Mouse (Mus musculus) cerebellum, postnatal 25 days (tissue): ENCODE measurements at regions not wholly inside any gene's neighbourhood (a gene's known extent, or its start where the extent isn't known, plus 50 kb on each side); places are given as distances from the start of the nearest gene placed in this dataset.
A peak's percentile ranks its signal among the peaks of the same experiment; 100 is the strongest.

Source experiments
- DNase-seq, 2 experiments: peaks; one replicate each; pipeline ENCODE4 v3.0.0; 2021; ENCODE audit warnings: mixed read lengths in 2 of 2

DNA sequence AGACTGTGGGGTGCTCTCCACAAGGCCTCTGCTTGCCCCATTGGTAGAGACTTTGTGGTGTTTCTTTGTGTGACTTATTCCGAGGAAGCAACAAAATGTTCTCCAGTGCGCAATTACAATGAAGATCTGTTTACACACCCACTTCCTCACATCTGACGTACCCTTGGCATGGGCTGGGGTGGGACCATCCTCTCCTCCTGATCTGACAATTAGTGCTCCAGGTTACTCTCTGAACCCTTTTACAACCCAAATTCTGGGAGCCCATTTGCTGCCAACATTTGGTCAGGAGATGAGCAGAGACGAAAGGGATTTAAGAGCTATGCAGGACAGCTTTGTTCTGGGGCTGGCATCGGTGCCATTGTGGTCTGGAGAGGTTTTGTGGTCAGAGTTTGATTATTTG, 215.9 kb upstream of the Sall1 start:
- DNase-seq: no peak

DNA sequence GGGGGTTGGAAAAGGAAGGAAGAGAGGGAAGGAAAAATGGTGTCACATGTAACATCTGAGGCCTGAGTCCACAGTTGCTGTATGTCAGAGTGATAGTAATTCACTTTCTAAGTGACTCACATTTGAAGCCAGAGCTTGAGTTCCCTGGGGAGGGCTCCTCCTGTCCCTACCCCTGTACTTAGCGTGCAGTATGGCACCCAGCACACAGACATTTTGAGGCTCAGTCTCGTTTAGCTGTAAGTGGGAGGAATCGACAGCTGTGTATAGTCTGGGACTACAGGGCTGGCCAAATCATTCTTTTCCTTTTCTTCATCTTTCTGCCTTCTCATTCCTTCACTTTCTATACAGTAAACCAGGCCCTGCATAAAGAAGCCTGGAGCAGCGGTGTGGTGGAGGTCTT, 202.4 kb upstream of the Sall1 start:
- DNase-seq: no peak

DNA sequence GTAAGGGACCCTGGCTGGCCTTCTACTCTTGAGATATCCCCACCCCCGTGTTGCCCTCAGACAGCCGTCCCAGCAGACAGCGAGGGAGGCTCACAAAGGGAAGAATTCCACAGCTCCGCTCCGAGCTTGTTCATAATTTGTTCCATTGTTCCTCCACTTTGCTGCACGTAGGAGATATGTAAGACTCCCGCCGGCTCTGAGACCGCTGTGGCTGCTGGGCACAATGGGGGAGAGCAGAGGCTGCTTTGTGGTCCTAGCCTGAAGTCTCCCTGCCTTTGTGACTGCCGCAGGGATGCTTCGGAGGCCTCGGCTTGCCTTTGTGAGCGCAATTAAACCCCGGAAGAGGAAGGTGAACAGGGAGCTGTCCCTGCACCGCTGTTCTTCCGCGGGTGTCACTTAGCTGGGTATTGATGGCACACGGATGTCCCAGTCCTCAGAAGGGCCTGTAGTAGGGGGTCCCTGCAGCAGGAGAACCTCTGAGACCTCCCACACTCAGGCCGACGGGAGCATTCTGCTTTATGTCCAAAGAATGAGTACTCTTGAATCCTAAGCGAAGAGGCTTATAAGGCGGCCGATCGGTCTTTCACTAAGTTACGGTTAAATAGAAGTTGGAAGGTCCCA, 201.3 kb upstream of the Sall1 start:
- DNase-seq: no peak

DNA sequence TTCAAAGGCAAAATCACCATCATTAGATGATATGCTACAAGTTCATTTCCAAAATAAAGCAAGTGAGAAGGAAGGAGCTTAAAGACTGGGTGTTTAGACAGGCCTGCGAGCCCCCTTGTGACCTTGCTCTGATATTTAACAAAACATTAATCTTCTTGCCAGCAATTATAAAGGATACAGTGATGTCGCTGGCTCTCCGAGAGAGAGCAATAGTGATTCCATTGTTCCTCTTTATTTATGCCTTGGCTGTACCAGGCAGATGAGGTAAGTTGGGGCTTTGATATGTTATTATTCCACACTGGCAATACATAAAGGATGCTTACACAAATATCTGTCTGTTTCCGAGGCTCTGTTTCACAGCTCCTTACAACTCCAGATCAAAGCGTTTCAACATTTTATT, 197.7 kb upstream of the Sall1 start:
- DNase-seq: no peak

DNA sequence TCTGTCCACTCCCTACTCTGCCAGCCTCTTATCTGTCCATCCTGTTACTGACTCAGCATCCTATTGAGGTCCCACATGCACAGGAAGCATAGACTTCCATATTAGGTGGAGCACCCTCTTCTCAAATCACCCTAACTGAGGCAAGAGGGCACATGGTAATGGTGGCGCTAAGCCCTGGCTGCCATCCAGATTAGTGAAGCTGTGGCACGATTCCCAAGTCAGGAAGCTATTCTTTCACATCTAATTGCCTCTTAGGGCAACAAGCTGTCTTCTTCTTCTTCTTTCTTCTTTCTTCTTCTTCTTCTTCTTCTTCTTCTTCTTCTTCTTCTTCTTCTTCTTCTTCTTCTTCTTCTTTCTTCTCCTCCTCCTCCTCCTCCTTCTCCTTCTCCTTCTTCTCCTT, 195.7 kb upstream of the Sall1 start:
- peak; percentile 10 to 48 for DNase-seq

DNA sequence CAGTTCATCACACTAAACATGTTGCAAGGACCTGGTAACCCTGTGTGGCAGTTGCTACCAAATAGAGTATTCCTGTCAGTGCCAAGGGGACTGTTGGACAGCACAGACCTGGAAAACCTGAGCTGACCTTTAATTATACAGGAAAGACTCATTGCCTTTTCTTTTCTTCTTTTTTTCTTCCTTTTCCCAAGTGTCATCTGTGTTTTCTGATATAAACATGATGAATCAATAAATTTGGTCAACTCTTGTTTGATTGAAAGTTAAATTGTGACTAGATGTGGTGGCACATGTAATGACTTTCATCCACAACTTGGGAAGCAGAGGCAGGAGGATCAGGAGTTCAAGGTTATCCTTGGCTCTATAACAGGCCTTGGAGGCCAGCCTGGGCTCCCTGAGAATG, 190.1 kb upstream of the Sall1 start:
- no peak for DNase-seq

DNA sequence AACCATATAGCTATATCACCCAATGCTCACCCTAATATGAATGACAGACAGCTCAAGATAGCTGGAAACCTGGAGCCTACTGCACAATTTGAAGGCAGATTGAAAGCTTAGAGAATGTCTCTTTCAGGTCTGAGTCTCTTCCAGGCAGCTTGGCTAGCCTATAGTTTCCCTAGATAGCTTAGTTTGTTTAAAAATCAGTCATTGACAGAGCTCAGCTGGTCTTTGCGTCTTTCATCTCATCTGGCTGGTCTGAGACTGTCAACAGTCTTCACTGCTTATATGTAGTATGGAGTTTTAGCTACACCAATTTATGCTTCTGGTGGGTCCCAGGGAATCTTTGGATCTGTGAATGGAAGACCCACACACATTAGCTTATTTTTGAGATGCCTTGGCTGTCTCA, 188.4 kb upstream of the Sall1 start:
- DNase-seq: no peak

DNA sequence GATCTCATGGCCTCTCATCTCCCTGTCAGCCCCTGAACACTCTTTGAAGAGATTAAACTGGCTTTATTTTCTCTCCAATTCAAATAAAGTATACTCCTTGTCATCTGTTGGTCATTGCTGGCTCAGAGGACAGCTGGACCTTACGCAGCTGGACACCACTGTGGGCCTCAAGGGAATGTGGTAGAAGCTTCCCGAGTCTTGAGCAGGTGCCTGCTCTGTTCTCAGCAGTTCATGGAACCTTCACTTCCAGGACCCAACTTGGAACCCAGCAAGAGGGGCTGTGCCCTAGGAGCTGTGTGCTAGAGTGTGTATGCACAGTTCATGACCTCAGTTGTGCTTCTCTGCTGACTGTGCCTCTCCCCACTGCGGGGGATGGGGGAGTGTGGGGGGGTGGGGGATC, 185.2 kb upstream of the Sall1 start:
- no peak for DNase-seq

DNA sequence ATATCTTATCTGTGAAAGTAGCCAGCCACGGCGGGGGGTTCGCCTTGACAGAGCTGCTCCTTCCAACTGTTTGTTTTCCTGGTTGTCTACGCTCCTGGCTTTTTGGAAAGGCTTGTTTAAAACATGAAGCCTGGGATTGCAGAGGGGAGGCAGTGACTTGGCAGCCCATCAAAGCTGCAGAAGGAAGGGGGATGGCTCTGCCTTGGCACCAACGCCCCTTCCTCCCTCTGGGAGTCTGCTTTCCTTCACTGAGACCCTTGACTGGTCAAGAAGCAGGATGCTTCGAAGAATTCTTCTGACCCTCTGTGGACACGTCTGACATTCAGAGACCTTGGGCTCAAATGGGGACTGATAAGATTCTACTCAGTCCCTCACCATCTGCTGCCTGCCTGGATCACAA, 176.9 kb upstream of the Sall1 start:
- no peak for DNase-seq

DNA sequence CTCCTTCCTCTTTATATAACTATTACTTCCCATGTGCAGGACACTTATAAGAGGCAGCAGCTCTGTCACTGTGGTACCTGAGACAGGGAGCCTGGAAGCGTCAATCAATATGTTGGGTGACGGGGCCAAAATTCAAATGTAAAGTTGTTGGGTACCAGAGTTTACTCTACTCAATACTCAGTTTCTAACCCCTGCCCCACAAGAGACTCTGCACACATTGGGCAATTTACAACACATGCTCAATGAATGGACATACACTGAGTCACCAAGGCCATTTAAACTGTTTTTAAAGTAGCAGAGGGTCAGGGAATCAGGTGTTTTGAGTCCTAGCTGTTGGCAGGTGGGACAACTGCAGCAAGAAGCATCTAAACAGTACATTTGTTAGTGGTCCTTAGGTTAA, 176.4 kb upstream of the Sall1 start:
- no peak for DNase-seq

DNA sequence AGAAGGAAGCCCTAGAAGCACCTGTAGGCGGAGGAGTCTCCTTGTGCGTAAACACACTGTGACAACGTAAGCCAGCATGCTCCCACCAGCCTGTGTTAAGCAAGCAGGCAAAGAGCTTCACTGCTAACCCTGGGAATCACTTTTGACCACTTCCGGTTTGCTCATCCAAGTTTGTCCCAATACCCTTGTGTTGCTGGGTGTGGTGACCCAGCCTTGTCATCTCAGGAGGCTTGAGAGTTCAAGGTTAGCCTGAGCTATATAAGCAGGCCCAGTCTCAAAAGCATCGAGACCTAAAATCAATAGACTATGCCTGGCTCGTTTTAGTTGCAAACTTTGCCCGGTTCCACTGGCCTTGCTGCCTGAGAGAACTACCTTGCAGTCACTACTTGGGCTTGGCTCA, 175.2 kb upstream of the Sall1 start:
- DNase-seq: no peak

DNA sequence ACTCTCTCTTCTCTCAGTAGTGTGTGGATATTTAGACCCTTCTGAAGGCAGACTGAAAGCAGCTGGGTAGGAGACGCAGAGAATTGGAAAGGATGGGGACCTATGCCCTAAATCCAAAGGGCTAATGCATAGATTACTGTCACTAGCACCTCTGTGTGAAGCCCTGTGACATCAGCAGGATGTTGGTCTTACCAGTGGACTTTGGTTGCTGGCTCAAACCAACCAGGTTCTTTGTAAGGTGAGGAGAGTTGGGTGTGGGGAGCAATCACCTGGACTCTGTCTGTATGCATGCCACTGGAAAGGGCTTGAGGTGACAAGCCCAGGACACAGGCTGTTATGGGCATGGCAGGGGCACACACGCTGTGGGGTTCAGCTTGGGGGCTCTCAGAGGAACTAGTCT, 173.7 kb upstream of the Sall1 start:
- DNase-seq: no peak

DNA sequence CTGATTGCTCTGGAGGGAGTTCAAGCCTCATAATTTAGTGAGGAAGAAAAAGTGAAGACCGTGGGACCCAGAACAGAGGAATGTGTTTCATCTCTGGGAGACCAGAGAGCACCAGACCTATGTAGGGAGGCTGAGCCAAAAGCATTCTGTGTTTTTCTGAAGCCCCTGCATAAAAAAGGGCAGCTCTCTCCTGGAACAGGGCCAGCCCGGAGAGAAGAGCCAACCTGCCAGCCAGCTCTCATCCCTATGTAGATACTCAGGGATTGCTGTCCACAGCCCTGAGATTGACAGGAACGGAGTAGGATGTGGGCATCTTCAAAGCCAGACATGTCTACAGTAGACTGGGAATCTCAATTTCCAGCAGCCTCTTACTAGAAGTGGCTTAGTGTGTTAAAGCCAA, 168.0 kb upstream of the Sall1 start:
- DNase-seq: no peak

DNA sequence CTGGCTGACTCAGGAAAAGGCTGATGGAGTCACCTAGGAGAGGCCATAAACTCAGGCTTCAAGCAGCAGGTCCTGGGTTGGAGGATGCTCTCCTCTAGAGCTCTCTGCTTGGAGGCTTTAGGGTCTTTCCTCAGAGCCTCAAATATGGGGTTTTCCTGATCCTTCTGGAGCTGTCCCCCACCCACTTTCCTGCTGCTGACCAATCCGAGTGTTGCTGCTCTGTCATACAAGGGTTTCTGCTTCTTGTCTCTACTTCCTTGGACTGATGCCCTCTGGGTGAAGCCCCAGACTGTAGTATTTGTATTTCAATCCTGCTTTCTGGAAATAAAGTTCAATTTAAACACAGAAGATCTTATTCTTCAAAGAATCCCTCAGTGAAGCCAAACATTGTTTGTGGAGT, 166.7 kb upstream of the Sall1 start:
- no peak for DNase-seq

DNA sequence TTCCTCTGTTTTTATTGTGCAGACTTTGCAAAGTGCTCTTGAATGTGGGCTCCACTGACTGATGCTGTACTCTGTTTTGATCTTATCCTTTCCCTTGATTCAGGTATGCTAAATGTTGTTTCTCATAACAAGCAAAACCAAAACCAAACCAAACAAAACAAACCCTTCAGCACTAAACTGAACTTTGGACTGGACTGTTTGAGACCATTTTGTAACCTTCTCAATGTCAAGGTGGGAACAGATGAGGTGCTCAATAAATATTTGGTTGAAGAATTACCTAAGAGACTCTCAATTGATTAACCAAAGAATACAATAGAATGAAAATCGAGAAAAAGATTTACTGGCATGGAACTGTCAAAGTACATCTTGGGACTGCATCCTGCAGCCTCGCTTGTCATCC, 163.9 kb upstream of the Sall1 start:
- no peak for DNase-seq

DNA sequence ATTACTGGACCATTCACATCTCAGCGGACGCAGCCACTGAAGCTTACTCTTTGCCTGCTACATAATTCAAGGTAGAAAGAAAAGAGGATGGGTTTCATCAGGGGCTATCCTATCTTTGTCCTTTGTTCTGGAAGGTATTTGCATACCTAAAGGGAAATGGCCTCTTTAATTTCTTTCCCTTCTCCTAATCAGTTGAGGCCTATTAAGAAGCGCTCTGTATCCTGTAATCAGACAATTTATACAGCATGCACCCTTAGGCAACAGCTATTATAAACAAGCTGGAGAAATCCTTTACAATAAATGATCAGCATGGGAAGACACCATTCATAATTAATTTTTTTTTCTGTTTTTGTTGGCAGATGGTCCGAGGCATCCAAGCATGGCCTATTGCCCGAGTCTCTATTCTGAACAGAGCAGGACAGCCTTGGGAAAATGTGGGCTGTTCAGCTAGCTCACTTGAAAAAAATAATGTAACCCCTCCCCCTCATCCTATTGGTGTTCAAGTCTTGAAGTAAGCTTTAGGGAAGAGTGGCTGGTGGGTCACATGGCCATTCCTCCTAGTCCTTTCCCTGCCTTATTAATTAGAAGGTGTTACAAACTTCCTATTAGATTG, 158.6 kb upstream of the Sall1 start:
- DNase-seq: no peak

DNA sequence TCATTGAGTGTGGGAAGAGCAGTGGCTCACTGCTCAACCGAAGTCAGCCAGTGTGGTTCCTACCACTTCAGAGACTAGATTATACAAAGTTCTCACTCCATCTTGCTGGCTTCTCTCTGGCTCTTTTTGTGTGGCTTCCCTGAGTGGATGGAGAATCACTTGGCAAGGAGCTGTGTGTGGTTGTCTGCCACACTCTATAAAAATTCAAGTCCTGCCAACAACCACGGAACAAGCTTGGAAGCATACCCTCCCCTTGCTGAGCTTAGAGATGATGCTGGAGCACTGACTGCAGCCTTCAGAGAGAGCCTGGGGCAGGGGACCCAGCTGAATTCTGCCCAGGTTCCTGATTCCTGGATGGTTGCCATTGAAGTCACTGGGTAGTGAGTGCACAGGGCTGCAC, 156.3 kb upstream of the Sall1 start:
- no peak for DNase-seq

DNA sequence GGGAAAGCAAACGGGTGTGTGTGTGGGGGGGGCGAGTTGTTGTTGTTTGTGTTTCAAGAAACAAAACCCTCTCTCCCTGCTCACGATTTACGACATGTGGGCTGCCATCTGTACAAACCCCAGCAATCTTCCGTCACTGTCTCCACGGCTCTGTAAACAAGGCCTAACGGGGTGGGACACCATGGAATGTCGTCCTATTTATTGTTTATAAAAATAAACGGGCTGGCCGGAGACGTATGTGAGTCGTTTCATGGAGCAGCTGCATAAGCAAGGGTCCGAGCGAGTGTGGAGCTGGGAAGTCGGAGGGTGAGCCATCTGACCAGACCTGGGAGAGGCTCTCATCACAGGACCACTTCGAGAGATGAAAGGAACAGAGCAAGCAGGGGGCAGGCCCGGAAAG, 141.4 kb upstream of the Sall1 start:
- no peak for DNase-seq

DNA sequence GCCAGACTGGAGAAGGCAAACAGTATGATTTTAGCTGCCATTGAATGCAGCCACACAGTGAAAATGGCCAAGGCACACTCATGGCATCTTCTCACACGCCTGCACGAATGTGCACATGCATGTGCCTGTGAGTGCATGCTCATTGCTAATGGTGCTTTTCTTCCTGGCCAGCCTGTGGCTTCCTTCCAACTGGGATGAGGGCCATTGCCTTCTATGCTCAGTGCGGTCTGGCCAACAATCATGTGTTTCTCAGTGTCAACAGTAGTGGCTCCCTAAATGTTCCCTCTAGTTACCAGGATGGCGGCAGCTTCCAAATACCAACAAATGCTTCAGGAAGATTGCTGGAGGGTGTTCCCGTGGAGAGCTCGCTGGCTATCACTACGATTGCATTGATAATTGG, 131.7 kb upstream of the Sall1 start:
- peak; percentile 36 to 62 for DNase-seq

DNA sequence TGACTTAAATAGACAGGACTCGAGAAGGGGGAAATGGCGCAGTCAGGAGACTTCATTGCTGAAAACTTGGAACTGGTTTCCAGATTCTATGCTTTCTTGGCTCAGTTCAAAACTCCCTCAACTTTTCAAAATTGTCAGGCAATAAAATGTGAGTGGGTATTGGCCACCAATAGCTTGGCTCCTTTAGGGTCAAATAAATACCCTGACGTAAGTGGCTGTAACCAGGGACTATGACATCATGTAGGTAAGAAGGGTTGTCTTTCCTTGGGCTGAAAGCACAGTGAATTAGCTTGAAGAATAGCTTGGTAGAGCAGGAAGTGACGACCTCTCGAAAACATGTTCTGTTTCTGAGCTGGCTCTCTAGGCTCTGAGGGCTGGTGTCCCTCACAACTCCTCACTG, 127.6 kb upstream of the Sall1 start:
- no peak for DNase-seq

DNA sequence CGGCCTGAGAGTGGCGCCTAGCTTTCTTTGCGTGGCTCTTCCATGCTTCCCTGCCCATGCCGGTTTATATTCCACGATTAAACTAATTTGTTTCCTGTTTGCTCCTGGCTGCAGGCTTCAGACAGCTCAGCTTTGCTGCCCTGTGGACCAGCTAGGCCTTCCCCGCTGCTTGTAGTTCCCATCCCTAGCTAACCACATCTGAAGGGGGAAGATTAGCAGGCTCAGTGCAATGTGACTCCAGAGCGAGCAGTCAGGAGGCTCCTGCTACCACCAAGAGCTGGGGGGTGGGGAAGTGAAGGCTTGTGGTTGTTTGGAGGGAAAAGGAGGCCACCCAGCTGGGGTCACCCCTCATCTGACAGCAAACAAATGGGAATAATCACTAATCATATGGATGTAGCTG, 125.5 kb upstream of the Sall1 start:
- DNase-seq: no peak

DNA sequence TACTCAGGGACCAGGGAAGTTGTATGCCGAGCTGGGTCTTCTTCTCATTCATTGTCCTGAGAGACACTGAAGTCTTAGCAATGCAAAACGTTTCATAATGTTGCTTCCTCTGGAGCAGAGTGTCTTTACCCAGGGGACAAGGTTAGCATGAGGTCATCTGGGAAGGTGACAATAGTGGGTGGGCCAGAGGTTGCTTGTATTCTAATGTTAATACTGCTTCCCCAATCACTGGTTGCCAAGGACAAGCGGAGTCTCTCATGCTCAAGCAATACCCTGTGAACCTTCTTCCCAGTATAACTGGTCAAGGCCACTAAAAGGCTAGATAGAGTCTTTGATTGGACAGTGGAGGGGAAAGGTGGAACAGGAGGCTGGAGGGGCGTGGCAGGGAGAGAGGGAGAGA, 123.1 kb upstream of the Sall1 start:
- DNase-seq: no peak

DNA sequence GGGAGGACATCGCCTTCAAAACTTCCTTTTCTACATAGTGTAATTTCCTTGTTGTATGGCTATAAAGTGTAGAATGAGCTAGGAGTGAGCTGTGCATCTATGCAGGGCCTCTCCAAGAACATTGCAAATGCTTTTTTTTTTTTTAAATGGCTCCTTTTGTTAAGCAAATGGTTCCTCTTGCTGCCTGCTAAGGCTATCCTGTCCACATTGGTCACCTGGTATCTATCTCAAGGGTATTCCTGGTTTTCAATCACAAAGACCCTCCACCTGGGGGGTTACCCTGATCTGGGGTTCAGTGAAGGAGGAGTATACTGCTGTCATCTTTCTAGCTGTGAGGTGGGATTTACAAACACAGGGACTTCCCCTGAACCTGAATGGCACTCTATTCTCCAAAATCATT, 112.9 kb upstream of the Sall1 start:
- DNase-seq: no peak

DNA sequence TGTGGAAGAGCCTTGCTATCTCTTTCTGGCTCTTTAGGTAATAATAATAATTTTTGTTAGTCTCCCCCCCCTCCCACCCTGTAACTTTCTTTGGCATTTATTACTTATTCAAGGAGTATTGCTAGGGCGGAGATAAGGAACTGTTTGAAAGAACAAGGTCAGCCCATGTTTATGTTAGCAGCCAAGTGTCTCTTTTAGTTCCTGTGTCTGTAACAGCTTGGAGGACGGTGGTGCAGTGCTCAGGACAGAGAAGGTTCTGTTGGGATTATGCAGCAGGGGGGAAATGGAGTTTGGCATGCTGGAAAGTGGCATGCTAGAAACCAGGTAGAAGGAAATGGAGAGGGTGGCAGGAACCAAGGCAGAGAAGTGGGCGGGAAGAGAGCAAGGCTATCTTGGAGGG, 109.6 kb upstream of the Sall1 start:
- DNase-seq: no peak

DNA sequence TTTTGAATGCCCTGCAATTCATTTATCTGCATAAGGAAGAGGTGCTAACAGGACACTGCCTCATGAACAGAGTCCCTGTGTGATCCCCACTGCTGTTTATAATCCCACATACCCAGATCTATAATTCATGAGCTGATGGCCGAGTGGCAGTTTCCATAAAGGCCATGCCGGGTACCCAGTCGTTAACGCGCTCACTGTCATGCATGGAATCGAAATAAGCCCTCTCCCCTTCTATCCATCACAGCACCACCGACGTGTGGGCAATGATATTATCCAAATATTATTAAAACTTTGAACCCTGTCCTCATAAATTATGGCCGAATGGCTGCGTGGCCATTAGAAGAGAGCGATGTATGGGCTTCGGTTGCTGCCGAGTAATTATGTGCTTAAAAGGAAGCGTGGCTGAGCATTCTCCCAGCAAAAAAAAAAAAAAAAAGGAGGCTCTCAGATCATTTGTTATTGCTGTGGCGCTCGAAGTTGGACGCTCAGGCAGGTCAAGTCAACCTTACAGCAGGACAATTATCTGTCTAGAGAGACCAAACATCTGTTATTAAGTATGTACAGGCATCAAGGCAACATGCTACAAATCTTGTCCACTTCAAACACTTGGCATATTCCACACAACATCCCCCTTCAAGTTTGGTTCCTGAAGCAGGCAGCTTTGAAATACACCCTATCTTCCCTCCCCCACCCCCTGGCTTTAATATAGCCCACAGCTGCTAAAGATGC, 109.1 kb upstream of the Sall1 start:
- no peak for DNase-seq
